9 mouse cellular contexts compared by ENCODE assay signal in the genomic region with DNA sequence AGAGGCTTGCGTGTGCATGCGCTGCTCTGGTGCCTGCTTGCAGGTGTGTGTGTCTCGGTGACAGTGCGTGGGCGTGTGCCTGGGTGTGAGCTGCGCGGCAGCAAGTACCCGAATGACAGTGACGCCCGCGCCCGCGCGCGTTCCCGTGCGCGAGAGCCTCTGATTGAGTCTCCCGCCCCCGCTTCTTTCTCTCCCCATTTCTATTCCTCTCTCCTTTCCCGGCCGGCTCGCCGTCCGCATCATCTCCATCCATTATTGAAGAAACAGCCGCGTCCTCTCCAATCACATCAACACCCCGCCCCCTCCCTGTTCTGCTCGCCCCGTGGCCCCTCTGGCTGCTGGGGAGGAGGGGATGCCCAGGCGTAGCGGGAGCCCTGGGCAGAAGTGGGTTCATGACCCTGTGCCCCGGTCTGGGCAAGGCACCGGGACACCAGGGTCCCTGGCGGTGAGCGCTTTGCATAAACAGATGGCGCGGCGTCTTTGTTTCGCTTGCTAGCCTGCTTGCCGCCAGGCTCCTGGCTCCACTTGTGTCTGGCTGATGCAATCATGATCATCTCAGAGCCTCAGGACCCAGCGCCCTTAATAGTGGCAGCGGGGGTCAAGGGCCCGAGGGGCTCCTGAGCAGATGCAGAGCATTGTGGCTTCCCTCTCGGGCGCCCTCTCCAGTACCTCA. TPM values are rescaled to one million over a fixed set of nuclear protein-coding genes. Genes with fewer than 3 reads are reported as not detected.
A peak's percentile ranks its signal among the peaks of the same experiment; 100 is the strongest.
DNase-seq lines count a peak whose midpoint lies in the region; ATAC-seq and TF ChIP-seq lines count a peak whose summit lies in the region.
"Had no signal": no experiment of that assay in that cellular context is flagged by ENCODE, and none has a peak within 500 bp of the region (broad histone marks: within the 10 kb centered on the region; RNA-seq: fewer than 3 reads in every experiment).

No protein-coding gene starts in this region.

- H3K4me3 ChIP-seq in spleen, adult 2 months (ENCODE audit: extremely low read depth, insufficient read depth, insufficient read length), result peak overlapping the region; percentile 62
- H3K4me3 ChIP-seq in forebrain, postnatal 0 days (ENCODE audit: low read depth, low read length), result peak overlapping the region; percentile 41
- peak overlapping the region; percentile 47 for H3K4me3 ChIP-seq in liver, postnatal 0 days (ENCODE audit: low read depth, low read length)

- no peak for TF ChIP-seq CTCF in spleen, adult 2 months (IDR thresholded peaks at IDR 0.05; ENCODE audit: extremely low read depth, insufficient read depth, insufficient read length, insufficient replicate concordance)
- TF ChIP-seq CTCF in forebrain, postnatal 0 days (IDR thresholded peaks at IDR 0.05; ENCODE audit: low read depth), result peak; percentile 61
- TF ChIP-seq CTCF in liver, postnatal 0 days (IDR thresholded peaks at IDR 0.05; ENCODE audit: low read depth), result no peak; the same call in 1 of the 2 replicates

- H3K9me3 ChIP-seq in forebrain, postnatal 0 days (ENCODE audit: low read length), result no peaks in the 10 kb centered on the region
- no peaks in the 10 kb centered on the region for H3K9me3 ChIP-seq in liver, postnatal 0 days (ENCODE audit: low read length)

- peak overlapping the region; percentile 83 for H3K4me2 ChIP-seq in forebrain, postnatal 0 days (ENCODE audit: low read depth)
- H3K4me2 ChIP-seq in liver, postnatal 0 days (ENCODE audit: low read depth, low read length), result peak overlapping the region; percentile 71

- no peak for TF ChIP-seq EP300 in liver, postnatal 0 days (IDR thresholded peaks at IDR 0.05; ENCODE audit: low read depth)

- peaks cover 16% of the 10 kb centered on the region for H3K27me3 ChIP-seq in spleen, adult 2 months (ENCODE audit: control insufficient read depth, insufficient read depth, low read length)
- 0 out of 2 replicates have a peak, but pooled peaks cover 10% of the 10 kb centered on the region for H3K27me3 ChIP-seq in forebrain, postnatal 0 days (ENCODE audit: insufficient read depth, low read length)
- H3K27me3 ChIP-seq in liver, postnatal 0 days (ENCODE audit: insufficient read depth, low read length), result peaks cover 73% of the 10 kb centered on the region

- peak in 1 of 2 experiments; percentile 59 for DNase-seq in spleen, adult 2 months (ENCODE audit: low read depth in 1 of 2, low spot score in 2 of 2)
- DNase-seq in spleen, adult 12 weeks (ENCODE audit: low spot score), result no peak
- DNase-seq in cerebellum, adult 11-12 months, result peak; percentile 93
- DNase-seq in forebrain, postnatal 0 days, result peak; percentile 93
- DNase-seq in kidney, postnatal 4 days, result peak; percentile 50 to 61
- peak; percentile 53 for DNase-seq in liver, postnatal 0 days
- peak; percentile 95 to 96 for DNase-seq in right cerebral cortex, postnatal 10 days (ENCODE audit: low spot score in 2 of 2)
- DNase-seq in ovary, postnatal 36 days (ENCODE audit: low spot score), result no peak

- no peaks in the 10 kb centered on the region for H3K36me3 ChIP-seq in spleen, adult 2 months (ENCODE audit: control insufficient read depth, insufficient read depth, low read length)
- no peaks in the 10 kb centered on the region for H3K36me3 ChIP-seq in forebrain, postnatal 0 days (ENCODE audit: insufficient read depth)
- no peaks in the 10 kb centered on the region for H3K36me3 ChIP-seq in liver, postnatal 0 days (replicated peaks; ENCODE audit: insufficient read depth, low read length)

- no peak overlapping the region for H3K27ac ChIP-seq in spleen, adult 2 months (ENCODE audit: insufficient read depth, low read length)
- H3K27ac ChIP-seq in forebrain, postnatal 0 days (ENCODE audit: low read depth, low read length), result peak overlapping the region; percentile 92
- no peak overlapping the region for H3K27ac ChIP-seq in liver, postnatal 0 days (ENCODE audit: low read depth)

- WGBS in spleen, adult 2 months, result 2% methylated on average over 45 of the region's 46 CpGs
- 2% methylated on average over 45 of the region's 46 CpGs for WGBS in forebrain, postnatal 0 days
- WGBS in liver, postnatal 0 days (ENCODE audit: insufficient replicate concordance), result under 1% methylated on average over 46 of the region's 46 CpGs

- H3K4me1 ChIP-seq in spleen, adult 2 months (ENCODE audit: control insufficient read depth, insufficient read depth, insufficient read length), result peaks cover 20% of the 10 kb centered on the region; the same call in 1 of the 2 replicates
- H3K4me1 ChIP-seq in forebrain, postnatal 0 days (ENCODE audit: insufficient read depth), result peaks cover 38% of the 10 kb centered on the region
- peaks cover 51% of the 10 kb centered on the region for H3K4me1 ChIP-seq in liver, postnatal 0 days (ENCODE audit: insufficient read depth)

- peak overlapping the region; percentile 68 for H3K9ac ChIP-seq in forebrain, postnatal 0 days
- H3K9ac ChIP-seq in liver, postnatal 0 days (replicated peaks), result no peak overlapping the region

- peak; percentile 42 for ATAC-seq in forebrain, postnatal 0 days
- no peak for ATAC-seq in liver, postnatal 0 days

- no peak for TF ChIP-seq POLR2A in spleen, adult 2 months (IDR thresholded peaks at IDR 0.05; ENCODE audit: low read depth, low read length)

RNA-seq across cellular contexts. Expression of gene Ndufa4l2, which starts 3.0 kb away (rescaled TPM):
- polyA plus RNA-seq in spleen, adult 2 months (2012; rRNA removed), result 6.9 and 12.2 TPM in 2 replicates
- 4.9 and 15.5 TPM in 2 replicates for total RNA-seq in forebrain, postnatal 0 days (2014; rRNA removed)
- 15.2 and 15.5 TPM in 2 replicates for polyA plus RNA-seq in forebrain, postnatal 0 days (2015; fragmentation: Nextera tagmentation; extraction: Ambion mirVana)
- 13.1 and 23.1 TPM in 2 replicates for polyA plus RNA-seq in liver, postnatal 0 days (2015; fragmentation: Nextera tagmentation; extraction: Ambion mirVana)
- total RNA-seq: hematopoietic stem cell, adult 5-6 weeks had no signal

RNA-seq across cellular contexts. Expression of gene Stac3, which starts 10.3 kb away (rescaled TPM):
- polyA plus RNA-seq in spleen, adult 2 months (2012; rRNA removed), result 2.0 and 2.2 TPM in 2 replicates
- total RNA-seq in forebrain, postnatal 0 days (2014; rRNA removed), result 0.85 and 1.7 TPM in 2 replicates
- 0.20 and 0.50 TPM in 2 replicates for polyA plus RNA-seq in forebrain, postnatal 0 days (2015; fragmentation: Nextera tagmentation; extraction: Ambion mirVana)
- 0.21 and 0.57 TPM in 2 replicates for polyA plus RNA-seq in liver, postnatal 0 days (2015; fragmentation: Nextera tagmentation; extraction: Ambion mirVana)
- total RNA-seq: hematopoietic stem cell, adult 5-6 weeks had no signal

RNA-seq across cellular contexts. Expression of gene Shmt2, which starts 10.5 kb away (rescaled TPM):
- 99.9 and 133 TPM in 2 replicates for polyA plus RNA-seq in spleen, adult 2 months (2012; rRNA removed)
- 31.5 and 43.8 TPM in 2 replicates for total RNA-seq in forebrain, postnatal 0 days (2014; rRNA removed)
- polyA plus RNA-seq in forebrain, postnatal 0 days (2015; fragmentation: Nextera tagmentation; extraction: Ambion mirVana), result 39.0 and 39.9 TPM in 2 replicates
- 62.6 and 75.0 TPM in 2 replicates for polyA plus RNA-seq in liver, postnatal 0 days (2015; fragmentation: Nextera tagmentation; extraction: Ambion mirVana)

RNA-seq across cellular contexts. Expression of gene Nxph4, which starts 22.6 kb away (rescaled TPM):
- polyA plus RNA-seq in spleen, adult 2 months (2012; rRNA removed), result not detected in 2 replicates
- 2.1 and 2.2 TPM in 2 replicates for total RNA-seq in forebrain, postnatal 0 days (2014; rRNA removed)
- polyA plus RNA-seq in forebrain, postnatal 0 days (2015; fragmentation: Nextera tagmentation; extraction: Ambion mirVana), result 19.9 and 22.6 TPM in 2 replicates
- not detected in 2 replicates for polyA plus RNA-seq in liver, postnatal 0 days (2015; fragmentation: Nextera tagmentation; extraction: Ambion mirVana)
- total RNA-seq: hematopoietic stem cell, adult 5-6 weeks had no signal

Comparison
In these comparisons a context has a peak if more than half of its experiments do, and no peak if none do; other contexts are left out.
1. DNase-seq: peak in cerebellum, adult 11-12 months (single experiment), forebrain, postnatal 0 days (single experiment), kidney, postnatal 4 days (2 of 2), liver, postnatal 0 days (single experiment) and right cerebral cortex, postnatal 10 days (2 of 2); none in spleen, adult 12 weeks (single experiment) and ovary, postnatal 36 days (single experiment).
2. Peak in every context shown above with its lines, with median percentiles within 50 percentile points of each other: H3K4me3 ChIP-seq.